Mouse (Mus musculus): ENCODE data around the gene Csdc2. TPM values are rescaled to one million over a fixed set of nuclear protein-coding genes. Genes with fewer than 3 reads are reported as not detected.

The Csdc2 gene
- total and polyA plus RNA-seq, 2 experiments from 2014 or later = 188 to 269 TPM

GRCm38 (mm10) chr15:81940219-81940618, 3.7 kb downstream of the Csdc2 start:
- no peak for DNase-seq (ENCODE audit: low spot score)
- no peak overlapping the region for H3K4me3 ChIP-seq (ENCODE audit: low read length)
- 91% methylated on average over 5 of the region's 5 CpGs for WGBS
- no peak overlapping the region for H3K9ac ChIP-seq (replicated peaks; ENCODE audit: low read length)
- no peak for ATAC-seq
- no peak overlapping the region for H3K4me2 ChIP-seq (ENCODE audit: low read depth, low read length)
- no peak overlapping the region for H3K27ac ChIP-seq
- H3K27me3 ChIP-seq (ENCODE audit: insufficient read depth, low read length) = no peaks in the 10 kb centered on the region
- no peaks in the 10 kb centered on the region for H3K36me3 ChIP-seq (ENCODE audit: insufficient read depth, low read length)
- no peaks in the 10 kb centered on the region for H3K9me3 ChIP-seq (ENCODE audit: low read length)
- peaks cover 14% of the 10 kb centered on the region for H3K4me1 ChIP-seq (ENCODE audit: insufficient read depth, low read length)
- no peak for TF ChIP-seq CTCF (IDR thresholded peaks at IDR 0.05; ENCODE audit: low read depth)

- no peaks in the 10 kb centered on the region for H3K36me3 ChIP-seq (ENCODE audit: insufficient read depth, low read length)
- no peak overlapping the region for H3K27ac ChIP-seq
- H3K9ac ChIP-seq (replicated peaks; ENCODE audit: low read length) = no peak overlapping the region
- WGBS = 97% methylated on average over 2 of the region's 2 CpGs
- H3K4me3 ChIP-seq (ENCODE audit: low read length) = no peak overlapping the region
- no peaks in the 10 kb centered on the region for H3K9me3 ChIP-seq (ENCODE audit: low read length)
- peak; percentile 45 for TF ChIP-seq CTCF (IDR thresholded peaks at IDR 0.05; ENCODE audit: low read depth)
- H3K27me3 ChIP-seq (ENCODE audit: insufficient read depth, low read length) = no peaks in the 10 kb centered on the region
- no peak overlapping the region for H3K4me2 ChIP-seq (ENCODE audit: low read depth, low read length)
- ATAC-seq (no peak), DNase-seq (ENCODE audit: low spot score) (no peak)
- peaks cover 12% of the 10 kb centered on the region for H3K4me1 ChIP-seq (ENCODE audit: insufficient read depth, low read length)
Measured at GRCm38 (mm10) chr15:81941010-81941409, 4.5 kb downstream of the Csdc2 start.

- ATAC-seq (peak; percentile 50; the same call in 1 of the 2 replicates), DNase-seq (ENCODE audit: low spot score) (no peak)
- no peak for TF ChIP-seq CTCF (IDR thresholded peaks at IDR 0.05; ENCODE audit: low read depth)
- H3K27me3 ChIP-seq (ENCODE audit: insufficient read depth, low read length) = no peaks in the 10 kb centered on the region
- H3K9ac ChIP-seq (replicated peaks; ENCODE audit: low read length) = no peak overlapping the region
- H3K4me2 ChIP-seq (ENCODE audit: low read depth, low read length) = no peak overlapping the region
- H3K27ac ChIP-seq = no peak overlapping the region
- 7% methylated on average over 9 of the region's 9 CpGs for WGBS
- H3K4me1 ChIP-seq (ENCODE audit: insufficient read depth, low read length) = 0 out of 2 replicates have a peak, but pooled peaks cover under 1% of the 10 kb centered on the region
- no peaks in the 10 kb centered on the region for H3K9me3 ChIP-seq (ENCODE audit: low read length)
- no peak overlapping the region for H3K4me3 ChIP-seq (ENCODE audit: low read length)
- peaks cover 7% of the 10 kb centered on the region; the same call in 1 of the 2 replicates for H3K36me3 ChIP-seq (ENCODE audit: insufficient read depth, low read length)
Measured at GRCm38 (mm10) chr15:81943176-81943749, 6.7 kb downstream of the Csdc2 start.

DNA sequence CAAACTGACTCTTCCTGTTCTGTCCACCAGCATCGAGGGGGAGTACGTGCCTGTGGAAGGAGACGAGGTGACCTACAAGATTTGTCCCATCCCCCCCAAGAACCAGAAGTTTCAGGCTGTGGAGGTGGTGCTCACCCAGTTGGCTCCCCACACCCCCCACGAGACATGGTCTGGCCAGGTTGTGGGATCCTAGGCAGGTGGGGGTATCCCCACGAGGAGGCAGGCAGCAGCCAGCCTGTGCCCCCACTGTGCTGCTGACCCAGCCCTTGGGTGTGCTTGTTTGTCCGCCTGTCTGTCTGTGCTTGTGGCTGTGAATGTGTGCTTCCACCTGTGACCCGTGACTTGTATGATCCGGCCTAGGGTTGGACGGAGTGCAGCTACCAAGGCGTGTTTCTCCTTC, 12.5 kb downstream of the Csdc2 start:
- no peaks in the 10 kb centered on the region for H3K9me3 ChIP-seq (ENCODE audit: low read length)
- DNase-seq (ENCODE audit: low spot score) (no peak), ATAC-seq (no peak)
- H3K9ac ChIP-seq (replicated peaks; ENCODE audit: low read length) = no peak overlapping the region
- no peak for TF ChIP-seq CTCF (IDR thresholded peaks at IDR 0.05; ENCODE audit: low read depth)
- 88% methylated on average over 10 of the region's 10 CpGs for WGBS
- H3K4me3 ChIP-seq (ENCODE audit: low read length) = no peak overlapping the region
- H3K27ac ChIP-seq = no peak overlapping the region
- H3K36me3 ChIP-seq (ENCODE audit: insufficient read depth, low read length) = peaks cover 36% of the 10 kb centered on the region; the same call in 1 of the 2 replicates
- no peaks in the 10 kb centered on the region for H3K27me3 ChIP-seq (ENCODE audit: insufficient read depth, low read length)
- H3K4me2 ChIP-seq (ENCODE audit: low read depth, low read length) = no peak overlapping the region
- no peaks in the 10 kb centered on the region for H3K4me1 ChIP-seq (ENCODE audit: insufficient read depth, low read length)

DNA sequence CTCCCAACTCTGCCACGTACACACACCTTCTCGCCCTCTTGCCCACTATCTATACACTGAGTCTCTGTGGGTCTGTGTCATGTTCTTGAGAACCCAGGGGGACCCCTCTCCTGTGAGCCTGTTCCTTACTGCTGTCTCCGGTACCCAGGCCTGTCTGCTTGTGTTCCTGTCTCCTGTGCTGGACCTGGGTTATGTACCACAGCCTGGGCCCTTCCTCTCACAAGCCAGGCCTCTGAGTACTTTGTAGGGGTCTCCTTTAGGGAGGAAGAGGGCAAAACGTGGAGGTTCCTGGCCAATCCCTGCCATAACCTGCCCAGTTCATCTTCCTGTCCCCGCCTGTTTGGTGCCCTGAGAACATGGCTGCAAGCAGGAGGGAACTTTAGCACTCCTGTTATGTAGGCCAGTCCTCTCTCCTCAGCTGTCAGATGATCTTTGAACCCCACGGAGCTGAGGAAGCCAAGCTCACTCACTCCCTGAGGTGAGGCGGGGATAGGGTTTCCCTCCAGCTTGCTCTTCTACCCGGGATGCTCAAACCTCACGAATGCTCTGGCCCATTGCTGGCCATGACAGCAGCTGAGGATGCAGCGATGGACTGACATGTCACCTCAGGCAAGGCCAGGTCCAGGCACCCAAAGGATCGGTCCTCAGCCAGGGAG, 13.0 kb downstream of the Csdc2 start:
- TF ChIP-seq CTCF (IDR thresholded peaks at IDR 0.05; ENCODE audit: low read depth) = no peak
- Histone ChIP-seq H3K4me2 (ENCODE audit: low read depth, low read length) (no peak overlapping the region), H3K9ac (replicated peaks; ENCODE audit: low read length) (no peak overlapping the region), H3K4me1 (ENCODE audit: insufficient read depth, low read length) (no peaks in the 10 kb centered on the region), H3K4me3 (ENCODE audit: low read length) (no peak overlapping the region), H3K9me3 (ENCODE audit: low read length) (no peaks in the 10 kb centered on the region), H3K27ac (no peak overlapping the region), H3K36me3 (ENCODE audit: insufficient read depth, low read length) (peaks cover 40% of the 10 kb centered on the region; the same call in 1 of the 2 replicates), H3K27me3 (ENCODE audit: insufficient read depth, low read length) (no peaks in the 10 kb centered on the region)
- WGBS = 70% methylated on average over 11 of the region's 11 CpGs
- DNase-seq (ENCODE audit: low spot score) (no peak), ATAC-seq (no peak)

DNA sequence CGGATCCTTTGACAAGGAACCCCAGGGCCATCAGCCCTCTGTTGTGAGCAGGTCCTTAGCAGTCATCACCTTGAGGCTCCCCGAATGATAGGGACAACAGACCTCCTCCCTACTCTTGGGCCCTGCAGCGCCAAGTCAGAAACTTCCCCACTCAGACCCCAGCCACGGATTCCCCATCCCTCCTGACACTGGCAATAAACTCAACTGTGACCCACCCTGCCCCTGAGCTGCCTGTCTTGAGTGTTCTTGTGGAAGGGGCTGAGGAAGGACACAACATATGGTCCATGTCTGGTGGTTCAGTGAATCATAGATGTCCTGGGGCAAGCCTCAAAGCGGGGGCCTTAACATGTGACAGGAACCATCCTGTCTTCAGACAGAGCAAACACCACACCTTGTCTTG, 14.2 kb downstream of the Csdc2 start:
- Histone ChIP-seq H3K4me1 (ENCODE audit: insufficient read depth, low read length) (no peaks in the 10 kb centered on the region), H3K36me3 (ENCODE audit: insufficient read depth, low read length) (peaks cover 50% of the 10 kb centered on the region; the same call in 1 of the 2 replicates), H3K27ac (no peak overlapping the region), H3K4me3 (ENCODE audit: low read length) (no peak overlapping the region), H3K27me3 (ENCODE audit: insufficient read depth, low read length) (no peaks in the 10 kb centered on the region), H3K4me2 (ENCODE audit: low read depth, low read length) (no peak overlapping the region), H3K9me3 (ENCODE audit: low read length) (no peaks in the 10 kb centered on the region), H3K9ac (replicated peaks; ENCODE audit: low read length) (no peak overlapping the region)
- WGBS = 88% methylated on average over 5 of the region's 5 CpGs
- no peak for TF ChIP-seq CTCF (IDR thresholded peaks at IDR 0.05; ENCODE audit: low read depth)
- no peak for DNase-seq (ENCODE audit: low spot score)
- no peak for ATAC-seq

DNA sequence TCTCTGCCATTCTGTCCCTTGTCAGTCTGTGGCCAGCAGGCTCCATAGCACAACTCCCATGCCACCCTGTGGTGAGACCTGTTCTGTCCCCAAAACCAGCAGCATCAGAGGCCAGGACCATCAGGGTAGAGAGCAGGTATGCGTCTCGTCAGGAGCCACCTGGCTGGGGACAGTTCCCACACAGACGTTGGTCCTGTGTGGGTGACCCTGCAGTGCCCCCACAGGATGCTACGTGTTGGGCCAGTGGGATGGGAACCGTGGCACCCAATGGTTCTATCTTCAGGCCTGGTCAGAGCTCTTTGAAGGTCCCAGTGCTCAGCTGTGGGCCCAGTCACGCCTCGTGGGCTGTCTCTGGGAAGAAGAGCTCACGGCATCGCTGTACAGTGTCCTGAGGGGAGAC, 14.6 kb downstream of the Csdc2 start:
- Histone ChIP-seq H3K4me1 (ENCODE audit: insufficient read depth, low read length) (no peaks in the 10 kb centered on the region), H3K9me3 (ENCODE audit: low read length) (no peaks in the 10 kb centered on the region), H3K4me2 (ENCODE audit: low read depth, low read length) (no peak overlapping the region), H3K36me3 (ENCODE audit: insufficient read depth, low read length) (peaks cover 50% of the 10 kb centered on the region; the same call in 1 of the 2 replicates), H3K9ac (replicated peaks; ENCODE audit: low read length) (no peak overlapping the region), H3K27me3 (ENCODE audit: insufficient read depth, low read length) (no peaks in the 10 kb centered on the region), H3K27ac (no peak overlapping the region), H3K4me3 (ENCODE audit: low read length) (no peak overlapping the region)
- peak; percentile 22; the same call in 1 of the 2 replicates for TF ChIP-seq CTCF (IDR thresholded peaks at IDR 0.05; ENCODE audit: low read depth)
- ATAC-seq = peak; percentile 8; the same call in 1 of the 2 replicates
- 85% methylated on average over 9 of the region's 9 CpGs for WGBS
- DNase-seq (ENCODE audit: low spot score) = no peak
